Mouse (Mus musculus): ENCODE data around the gene Tarsl2. TPM values are rescaled to one million over a fixed set of nuclear protein-coding genes. Genes with fewer than 3 reads are reported as not detected.

The Tarsl2 gene
- polyA plus RNA-seq, 1 experiment from 2014 or later, result 14.7 TPM

DNA sequence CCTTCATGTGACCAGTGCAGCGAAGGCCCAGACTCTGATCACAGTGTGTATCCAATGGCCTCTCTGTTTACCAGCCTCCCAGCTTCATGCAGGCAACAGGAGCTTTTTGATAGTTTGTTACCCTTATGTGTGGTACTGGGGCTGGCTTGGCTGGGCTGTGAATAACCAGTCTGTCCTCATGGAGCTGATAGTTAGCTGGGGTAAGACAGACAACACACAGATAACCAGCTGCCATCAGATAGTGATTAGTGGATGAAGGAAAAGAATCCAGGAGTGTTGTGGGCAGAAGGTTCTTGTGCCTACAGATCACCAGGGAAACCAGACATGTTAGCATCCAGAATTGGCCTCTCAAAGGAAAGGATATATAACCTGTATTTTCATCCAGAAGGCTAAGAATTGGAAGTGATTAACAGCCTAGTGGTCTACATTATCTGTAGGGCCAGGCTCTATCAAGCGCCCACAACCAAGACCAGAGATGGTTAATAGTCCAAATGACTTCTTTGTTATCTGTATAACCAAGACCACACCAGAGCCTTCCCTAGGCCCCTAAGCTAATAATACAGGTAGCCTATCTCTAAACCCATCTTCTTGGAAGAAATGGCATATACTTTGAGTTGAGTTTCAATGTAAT lies 12.9 kb downstream of the Tarsl2 start:
- WGBS (ENCODE audit: insufficient replicate concordance), result 47% methylated on average over 2 of the region's 2 CpGs
- no peak overlapping the region for H3K9ac ChIP-seq
- H3K4me1 ChIP-seq (replicated peaks), result peaks cover 17% of the 10 kb centered on the region
- no peaks in the 10 kb centered on the region for H3K27me3 ChIP-seq
- no peaks in the 10 kb centered on the region for H3K9me3 ChIP-seq (replicated peaks)
- 0 out of 2 replicates have a peak overlapping the region, but pooled peaks have one; percentile 13 for H3K4me2 ChIP-seq
- peak overlapping the region; percentile 43; the same call in 1 of the 2 replicates for H3K27ac ChIP-seq (replicated peaks)
- ATAC-seq (ENCODE audit: insufficient read depth), result peak; percentile 76
- peaks cover 67% of the 10 kb centered on the region for H3K36me3 ChIP-seq (replicated peaks)
- no peak overlapping the region for H3K4me3 ChIP-seq (replicated peaks)

GRCm38 (mm10) chr7:65663225-65663790 lies 18.6 kb downstream of the Tarsl2 start:
- H3K9ac ChIP-seq, result no peak overlapping the region
- 87% methylated on average over 11 of the region's 11 CpGs for WGBS (ENCODE audit: insufficient replicate concordance)

DNA sequence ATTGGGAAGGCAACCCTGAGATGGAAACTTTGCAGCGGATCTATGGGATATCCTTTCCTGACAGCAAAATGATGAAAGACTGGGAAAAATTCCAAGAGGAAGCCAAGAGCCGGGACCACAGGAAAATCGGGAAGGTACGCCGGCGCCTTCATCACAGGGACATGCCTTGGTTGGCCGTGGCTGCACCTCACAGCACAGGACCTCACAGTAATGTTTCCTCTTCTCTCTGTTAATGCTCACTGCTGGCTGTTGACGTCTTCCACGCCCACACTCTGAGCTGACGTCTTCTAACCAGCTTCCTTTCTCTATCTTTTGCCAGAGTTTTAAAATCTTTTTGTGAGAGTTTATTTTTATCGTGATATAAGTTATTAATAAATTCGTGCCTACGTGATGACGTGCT lies 19.2 kb downstream of the Tarsl2 start:
- H3K27ac ChIP-seq (replicated peaks), result no peak overlapping the region
- no peaks in the 10 kb centered on the region for H3K27me3 ChIP-seq
- H3K9me3 ChIP-seq (replicated peaks), result no peaks in the 10 kb centered on the region
- no peaks in the 10 kb centered on the region for H3K4me1 ChIP-seq (replicated peaks)
- no peak for ATAC-seq (ENCODE audit: insufficient read depth)
- H3K9ac ChIP-seq, result no peak overlapping the region
- no peak overlapping the region for H3K4me3 ChIP-seq (replicated peaks)
- WGBS (ENCODE audit: insufficient replicate concordance), result 83% methylated on average over 14 of the region's 14 CpGs
- H3K36me3 ChIP-seq (replicated peaks), result peaks cover 84% of the 10 kb centered on the region
- no peak overlapping the region for H3K4me2 ChIP-seq

More at GRCm38 (mm10) chr7:65663225-65663790, 18.6 kb downstream of the Tarsl2 start:
- Histone ChIP-seq H3K4me1 (replicated peaks) (no peaks in the 10 kb centered on the region), H3K27me3 (no peaks in the 10 kb centered on the region), H3K27ac (replicated peaks) (no peak overlapping the region), H3K4me2 (no peak overlapping the region), H3K4me3 (replicated peaks) (no peak overlapping the region), H3K36me3 (replicated peaks) (peaks cover 84% of the 10 kb centered on the region), H3K9me3 (replicated peaks) (no peaks in the 10 kb centered on the region)
- no peak for ATAC-seq (ENCODE audit: insufficient read depth)

DNA sequence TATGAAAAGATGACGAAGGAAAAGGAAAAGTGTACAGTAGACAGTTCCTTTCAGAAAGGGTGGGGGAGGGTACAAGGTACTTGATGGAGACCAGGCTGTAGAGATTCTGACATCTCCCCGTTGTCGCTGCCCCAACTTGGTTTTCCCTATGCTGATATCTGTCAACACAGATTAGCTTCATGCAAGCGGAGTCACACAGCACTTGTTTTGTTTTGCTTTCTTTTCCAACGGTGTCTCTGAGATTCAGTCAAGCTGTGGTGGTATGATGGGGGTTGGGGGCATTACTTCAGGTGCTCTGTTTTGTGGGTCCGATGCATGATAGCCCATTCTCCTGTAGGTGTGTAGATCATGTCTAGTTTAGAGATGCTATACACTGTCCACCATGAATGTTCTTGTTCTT lies 22.8 kb downstream of the Tarsl2 start:
- no peak for ATAC-seq (ENCODE audit: insufficient read depth)
- Histone ChIP-seq H3K4me1 (replicated peaks) (no peaks in the 10 kb centered on the region), H3K4me3 (replicated peaks) (no peak overlapping the region), H3K27ac (replicated peaks) (no peak overlapping the region), H3K4me2 (no peak overlapping the region), H3K36me3 (replicated peaks) (peaks cover 84% of the 10 kb centered on the region), H3K9ac (no peak overlapping the region), H3K27me3 (no peaks in the 10 kb centered on the region), H3K9me3 (replicated peaks) (no peaks in the 10 kb centered on the region)
- WGBS (ENCODE audit: insufficient replicate concordance), result 77% methylated on average over 6 of the region's 6 CpGs

GRCm38 (mm10) chr7:65678050-65678449 lies 33.4 kb downstream of the Tarsl2 start:
- H3K27ac ChIP-seq (replicated peaks), result no peak overlapping the region
- no peak overlapping the region for H3K4me3 ChIP-seq (replicated peaks)
- no peak for ATAC-seq (ENCODE audit: insufficient read depth)
- WGBS (ENCODE audit: insufficient replicate concordance), result 76% methylated on average over 10 of the region's 10 CpGs
- no peak overlapping the region for H3K9ac ChIP-seq
- no peak overlapping the region for H3K4me2 ChIP-seq
- H3K27me3 ChIP-seq, result no peaks in the 10 kb centered on the region
- no peaks in the 10 kb centered on the region for H3K4me1 ChIP-seq (replicated peaks)
- no peaks in the 10 kb centered on the region for H3K9me3 ChIP-seq (replicated peaks)
- peaks cover 49% of the 10 kb centered on the region for H3K36me3 ChIP-seq (replicated peaks)

DNA sequence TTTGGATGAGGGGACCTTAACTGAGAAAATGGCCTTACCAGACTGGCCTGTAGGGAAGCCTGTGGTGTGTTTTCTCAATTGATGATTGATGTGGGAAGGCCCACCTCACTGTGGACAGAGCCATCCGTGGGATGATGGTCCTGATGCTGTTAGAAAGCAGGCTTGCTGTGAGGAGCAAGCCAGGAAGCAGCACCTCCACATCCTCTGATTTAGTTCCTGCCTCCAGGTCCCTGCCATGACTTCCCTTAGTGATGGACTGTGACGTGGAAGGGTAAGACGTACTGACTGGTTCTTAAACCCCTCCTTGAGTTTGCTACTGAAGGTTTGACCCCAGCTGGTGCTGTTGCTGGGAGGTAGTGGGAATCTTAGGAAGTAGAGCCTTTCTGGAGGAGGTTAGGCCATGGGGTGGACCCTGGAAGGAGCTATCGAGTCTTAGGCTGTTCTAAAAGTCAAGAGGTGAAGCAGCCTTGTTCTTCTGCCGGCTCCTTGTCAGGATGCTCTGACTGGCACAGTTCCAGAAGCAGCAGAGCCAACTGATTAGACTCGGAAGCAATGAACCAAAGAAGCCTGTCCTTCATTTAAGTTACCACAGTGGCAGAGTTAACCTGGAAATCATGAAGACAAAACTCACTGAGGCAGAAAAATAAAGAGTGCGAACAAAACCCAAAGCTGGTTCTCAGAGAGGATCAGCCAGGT lies 34.4 kb downstream of the Tarsl2 start:
- Histone ChIP-seq H3K27ac (replicated peaks) (no peak overlapping the region), H3K9me3 (replicated peaks) (no peaks in the 10 kb centered on the region), H3K4me3 (replicated peaks) (no peak overlapping the region), H3K36me3 (replicated peaks) (peaks cover 51% of the 10 kb centered on the region), H3K4me2 (no peak overlapping the region), H3K9ac (no peak overlapping the region), H3K4me1 (replicated peaks) (no peaks in the 10 kb centered on the region), H3K27me3 (no peaks in the 10 kb centered on the region)
- ATAC-seq (ENCODE audit: insufficient read depth), result no peak
- WGBS (ENCODE audit: insufficient replicate concordance), result 77% methylated on average over 7 of the region's 7 CpGs

- Histone ChIP-seq H3K27ac (replicated peaks) (no peak overlapping the region), H3K4me3 (replicated peaks) (no peak overlapping the region), H3K27me3 (no peaks in the 10 kb centered on the region), H3K9ac (no peak overlapping the region), H3K9me3 (replicated peaks) (no peaks in the 10 kb centered on the region), H3K4me2 (no peak overlapping the region), H3K36me3 (replicated peaks) (peaks cover 57% of the 10 kb centered on the region), H3K4me1 (replicated peaks) (no peaks in the 10 kb centered on the region)
- 55% methylated on average over 5 of the region's 5 CpGs for WGBS (ENCODE audit: insufficient replicate concordance)
- no peak for ATAC-seq (ENCODE audit: insufficient read depth)
Observed at GRCm38 (mm10) chr7:65681166-65681565, 36.5 kb downstream of the Tarsl2 start.

DNA sequence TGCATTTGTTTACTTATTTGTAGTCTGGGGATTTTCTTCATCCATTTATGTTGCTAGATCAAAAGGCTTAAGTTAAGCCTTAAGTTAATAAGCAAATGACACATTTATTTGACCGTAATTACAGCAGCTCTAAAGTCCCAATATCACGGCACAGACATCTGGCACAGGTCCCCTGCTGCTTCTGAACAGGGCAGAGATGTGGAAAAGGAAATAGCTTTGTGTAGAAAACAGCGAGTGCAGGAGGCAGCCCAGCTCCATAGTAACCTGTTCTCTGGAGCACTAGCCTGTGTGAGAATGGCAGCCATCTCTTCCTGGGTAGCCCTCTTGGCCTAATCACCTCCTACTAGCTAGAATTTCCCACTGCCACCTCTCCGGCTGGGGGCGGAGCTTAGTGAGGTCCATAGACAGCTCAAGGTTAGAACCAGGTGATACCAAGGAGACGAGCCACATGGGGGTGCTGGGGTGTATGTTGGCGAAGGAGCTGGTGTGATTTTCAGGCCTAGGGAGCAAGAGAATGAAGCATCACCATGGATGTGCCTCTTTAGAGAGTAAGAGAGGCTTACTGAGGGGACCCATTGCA lies 39.6 kb downstream of the Tarsl2 start:
- no peaks in the 10 kb centered on the region for H3K9me3 ChIP-seq (replicated peaks)
- H3K9ac ChIP-seq, result no peak overlapping the region
- H3K4me2 ChIP-seq, result no peak overlapping the region
- 79% methylated on average over 7 of the region's 7 CpGs for WGBS (ENCODE audit: insufficient replicate concordance)
- H3K27me3 ChIP-seq, result no peaks in the 10 kb centered on the region
- H3K4me3 ChIP-seq (replicated peaks), result no peak overlapping the region
- ATAC-seq (ENCODE audit: insufficient read depth), result no peak
- H3K27ac ChIP-seq (replicated peaks), result no peak overlapping the region
- peaks cover 53% of the 10 kb centered on the region for H3K36me3 ChIP-seq (replicated peaks)
- H3K4me1 ChIP-seq (replicated peaks), result no peaks in the 10 kb centered on the region

- ATAC-seq (ENCODE audit: insufficient read depth), result no peak
- H3K9me3 ChIP-seq (replicated peaks), result no peaks in the 10 kb centered on the region
- H3K9ac ChIP-seq, result no peak overlapping the region
- no peaks in the 10 kb centered on the region for H3K27me3 ChIP-seq
- H3K4me1 ChIP-seq (replicated peaks), result no peaks in the 10 kb centered on the region
- H3K36me3 ChIP-seq (replicated peaks), result peaks cover 73% of the 10 kb centered on the region
- no peak overlapping the region for H3K4me2 ChIP-seq
- H3K4me3 ChIP-seq (replicated peaks), result no peak overlapping the region
- H3K27ac ChIP-seq (replicated peaks), result no peak overlapping the region
- 86% methylated on average over 9 of the region's 9 CpGs for WGBS (ENCODE audit: insufficient replicate concordance)
Observed at GRCm38 (mm10) chr7:65686664-65687063, 42.0 kb downstream of the Tarsl2 start.

DNA sequence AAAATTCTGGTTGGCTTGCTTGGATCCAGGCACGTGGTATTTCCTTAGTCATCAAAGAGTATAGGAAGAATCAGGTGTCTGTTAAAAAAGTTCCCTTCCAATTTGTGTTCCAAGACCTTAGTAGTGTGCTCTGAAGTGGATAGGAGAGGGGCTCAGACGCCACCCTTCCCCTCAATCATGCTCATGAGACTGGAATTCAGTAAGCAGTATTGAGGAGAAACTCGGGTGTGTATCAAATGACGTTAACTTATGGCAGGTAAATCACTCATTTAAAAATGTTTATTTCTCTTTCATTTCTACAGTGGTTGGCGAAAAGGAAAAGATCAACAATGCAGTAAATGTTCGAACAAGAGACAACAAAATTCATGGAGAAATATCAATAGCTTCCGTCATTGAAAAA lies 46.2 kb downstream of the Tarsl2 start, which contains the start of gene Tm2d3:
Tm2d3 (plus strand) TSS at position 301 of the 400 bp plus-strand sequence.
- peaks cover 21% of the 10 kb centered on the region for H3K4me1 ChIP-seq (replicated peaks)
- H3K27me3 ChIP-seq, result no peaks in the 10 kb centered on the region
- no peak within 1 kb of the TSS for H3K4me2 ChIP-seq
- 78% methylated on average over 7 of the region's 7 CpGs for WGBS (ENCODE audit: insufficient replicate concordance)
- no peak within 1 kb of the TSS for H3K27ac ChIP-seq (replicated peaks)
- H3K4me3 ChIP-seq (replicated peaks), result no peak within 1 kb of the TSS
- H3K9me3 ChIP-seq (replicated peaks), result no peaks in the 10 kb centered on the region
- no peak for ATAC-seq (ENCODE audit: insufficient read depth)
- peaks cover 50% of the 10 kb centered on the region for H3K36me3 ChIP-seq (replicated peaks)
- no peak within 1 kb of the TSS for H3K9ac ChIP-seq

- H3K4me3 ChIP-seq (replicated peaks), result no peak overlapping the region
- ATAC-seq (ENCODE audit: insufficient read depth), result no peak
- peaks cover 51% of the 10 kb centered on the region for H3K36me3 ChIP-seq (replicated peaks)
- H3K9me3 ChIP-seq (replicated peaks), result no peaks in the 10 kb centered on the region
- no peak overlapping the region for H3K4me2 ChIP-seq
- peaks cover 21% of the 10 kb centered on the region for H3K4me1 ChIP-seq (replicated peaks)
- no peaks in the 10 kb centered on the region for H3K27me3 ChIP-seq
- H3K27ac ChIP-seq (replicated peaks), result no peak overlapping the region
- H3K9ac ChIP-seq, result no peak overlapping the region
- WGBS (ENCODE audit: insufficient replicate concordance), result 75% methylated on average over 8 of the region's 8 CpGs
Observed at GRCm38 (mm10) chr7:65691929-65692605, 47.4 kb downstream of the Tarsl2 start.

All from liver, embryonic 15.5 days (tissue).